Mouse (Mus musculus) liver, embryonic 11.5 days (tissue): ENCODE data around the gene Hist1h1c. TPM values are rescaled to one million over a fixed set of nuclear protein-coding genes. Genes with fewer than 3 reads are reported as not detected.

Experiments used
- ATAC-seq: fragments of 200-750 bp; cut with Nextera tagmentation; replicated peaks from 2 replicates; pipeline ENCODE4 v1.8.0; 2017; ENCODE audit warnings: moderate number of reproducible peaks, mild to moderate bottlenecking, moderate TSS enrichment, moderate library complexity; ENCODE audit not compliant: low FRiP score
- DNase-seq: peaks from one replicate; pipeline ENCODE4 v3.0.0-alpha.2; 2017; ENCODE audit warnings: low spot score
- H3K27ac ChIP-seq: fragments of 300-500 bp; sonication (generic); 2 replicates; pipeline ENCODE4 v1.5.1; 2014; ENCODE audit warnings: mild to moderate bottlenecking, low read depth, low read length, control low read depth
- H3K27me3 ChIP-seq: fragments of 300-500 bp; sonication (generic); replicated peaks from 2 replicates; pipeline ENCODE4 v1.6.1; 2014; ENCODE audit warnings: low read length, mixed read lengths; ENCODE audit not compliant: control insufficient read depth, insufficient read depth
- H3K36me3 ChIP-seq: fragments of 300-500 bp; sonication (generic); 2 replicates; pipeline ENCODE4 v1.6.1; 2014; ENCODE audit warnings: mild to moderate bottlenecking, low read length, moderate library complexity, mixed read lengths; ENCODE audit not compliant: control insufficient read depth, insufficient read depth
- H3K4me1 ChIP-seq: fragments of 300-500 bp; sonication (generic); replicated peaks from 2 replicates; pipeline ENCODE4 v1.6.1; 2014; ENCODE audit warnings: low read length, mixed read lengths; ENCODE audit not compliant: control insufficient read depth, insufficient read depth
- H3K4me2 ChIP-seq: fragments of 300-500 bp; sonication (generic); 2 replicates; pipeline ENCODE4 v1.6.1; 2014; ENCODE audit warnings: mild to moderate bottlenecking, control low read depth, moderate library complexity
- H3K4me3 ChIP-seq: fragments of 300-500 bp; sonication (generic); 2 replicates; pipeline ENCODE4 v1.5.1; 2014; ENCODE audit warnings: low read depth, low read length, control low read depth
- H3K9ac ChIP-seq: fragments of 300-500 bp; sonication (generic); 2 replicates; pipeline ENCODE4 v1.6.1; 2014; ENCODE audit warnings: low read depth, low read length, control low read depth
- H3K9me3 ChIP-seq: fragments of 300-500 bp; sonication (generic); 2 replicates; pipeline ENCODE4 v1.6.1; 2016; ENCODE audit warnings: low read length, inconsistent platforms, mixed read lengths; ENCODE audit not compliant: control insufficient read depth
- whole genome bisulfite sequencing: fragments of 180-500 bp; shearing (Covaris S2); extraction: QIAGEN DNeasy Blood & Tissue Kit; methylation state at CpG from one replicate; pipeline ENCODE4 v1.1.7; 2014; 5-methylcytosine and 5-hydroxymethylcytosine counted together
- polyA plus RNA-seq: library from polyadenylated mRNA; unstranded; fragments of >200 nt; fragmentation: Nextera tagmentation; extraction: Ambion mirVana; gene quantifications from 2 replicates; pipeline ENCODE4 v1.2.1, GENCODE M21; 2014

Hist1h1c gene
- polyA plus RNA-seq, 1 experiment from 2014 or later = 24.2 TPM

- H3K4me2 ChIP-seq = peak overlapping the region; percentile 91
- H3K27ac ChIP-seq = peak overlapping the region; percentile 100
- DNase-seq (peak; percentile 94), ATAC-seq (peak; percentile 85)
- no peaks in the 10 kb centered on the region for H3K9me3 ChIP-seq
- peaks cover 7% of the 10 kb centered on the region for H3K4me1 ChIP-seq
- H3K9ac ChIP-seq = peak overlapping the region; percentile 83
- under 1% methylated on average over 39 of the region's 39 CpGs for WGBS
- H3K36me3 ChIP-seq = no peaks in the 10 kb centered on the region
- H3K4me3 ChIP-seq = peak overlapping the region; percentile 52
- H3K27me3 ChIP-seq = no peaks in the 10 kb centered on the region
Measured at GRCm38 (mm10) chr13:23739069-23739921, 687 bp downstream of the Hist1h1c start.

GRCm38 (mm10) chr13:23739922-23740252 is 1.3 kb downstream of the Hist1h1c start:
- peaks cover 7% of the 10 kb centered on the region for H3K4me1 ChIP-seq
- H3K4me3 ChIP-seq = peak overlapping the region; percentile 52
- H3K36me3 ChIP-seq = no peaks in the 10 kb centered on the region
- no peak for DNase-seq
- peak overlapping the region; percentile 100 for H3K27ac ChIP-seq
- H3K9me3 ChIP-seq = no peaks in the 10 kb centered on the region
- peak overlapping the region; percentile 83 for H3K9ac ChIP-seq
- peak overlapping the region; percentile 91 for H3K4me2 ChIP-seq
- ATAC-seq = no peak
- under 1% methylated on average over 14 of the region's 14 CpGs for WGBS
- no peaks in the 10 kb centered on the region for H3K27me3 ChIP-seq

DNA sequence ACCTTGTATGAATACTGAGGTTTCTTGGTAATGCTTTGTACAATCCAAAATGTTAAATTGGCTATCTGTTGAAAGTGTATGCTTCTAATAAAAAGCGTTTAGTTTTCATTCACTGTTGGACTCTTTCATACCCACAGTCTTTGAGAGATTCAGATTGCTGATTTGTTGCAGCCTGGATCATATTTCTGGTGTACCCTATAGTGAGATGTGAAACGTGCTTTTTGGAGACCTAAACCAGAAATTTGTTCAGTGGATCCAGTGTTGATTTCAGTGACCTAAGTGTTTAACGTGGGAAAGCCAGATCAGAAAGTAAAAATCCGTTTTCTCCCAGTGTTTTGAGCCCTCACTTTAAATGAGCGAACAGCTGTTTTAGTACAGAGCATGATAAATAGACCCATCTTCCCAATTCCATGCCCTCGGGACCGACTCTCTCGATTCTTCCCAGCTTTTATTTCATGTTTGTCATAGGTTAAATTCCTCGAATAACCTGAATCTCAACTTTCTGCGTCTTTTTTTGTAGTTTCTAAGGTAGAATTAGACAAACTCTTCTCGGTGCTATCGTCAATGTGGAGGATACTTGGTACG is 1.7 kb downstream of the Hist1h1c start:
- 23% methylated on average over 13 of the region's 13 CpGs for WGBS
- Histone ChIP-seq H3K27me3 (no peaks in the 10 kb centered on the region), H3K4me3 (peak overlapping the region; percentile 52), H3K9me3 (no peaks in the 10 kb centered on the region), H3K4me2 (peak overlapping the region; percentile 91), H3K36me3 (no peaks in the 10 kb centered on the region), H3K9ac (peak overlapping the region; percentile 83), H3K27ac (peak overlapping the region; percentile 100), H3K4me1 (peaks cover 7% of the 10 kb centered on the region)
- ATAC-seq (no peak), DNase-seq (no peak)

GRCm38 (mm10) chr13:23740910-23741309 is 2.3 kb downstream of the Hist1h1c start:
- WGBS = 32% methylated on average over 5 of the region's 5 CpGs
- H3K4me1 ChIP-seq = peaks cover 7% of the 10 kb centered on the region
- DNase-seq = no peak
- no peaks in the 10 kb centered on the region for H3K9me3 ChIP-seq
- H3K4me2 ChIP-seq = peak overlapping the region; percentile 91
- H3K9ac ChIP-seq = peak overlapping the region; percentile 83; the same call in 1 of the 2 replicates
- H3K27ac ChIP-seq = peak overlapping the region; percentile 100
- no peaks in the 10 kb centered on the region for H3K27me3 ChIP-seq
- peak overlapping the region; percentile 52 for H3K4me3 ChIP-seq
- H3K36me3 ChIP-seq = no peaks in the 10 kb centered on the region
- no peak for ATAC-seq

- no peak for ATAC-seq
- Histone ChIP-seq H3K9ac (peak overlapping the region; percentile 53; the same call in 1 of the 2 replicates), H3K4me2 (peak overlapping the region; percentile 42), H3K9me3 (no peaks in the 10 kb centered on the region), H3K36me3 (no peaks in the 10 kb centered on the region), H3K4me3 (no peak overlapping the region), H3K4me1 (peaks cover 7% of the 10 kb centered on the region), H3K27ac (peak overlapping the region; percentile 74), H3K27me3 (no peaks in the 10 kb centered on the region)
- DNase-seq = no peak
Measured at GRCm38 (mm10) chr13:23742007-23742406, 3.4 kb downstream of the Hist1h1c start.

DNA sequence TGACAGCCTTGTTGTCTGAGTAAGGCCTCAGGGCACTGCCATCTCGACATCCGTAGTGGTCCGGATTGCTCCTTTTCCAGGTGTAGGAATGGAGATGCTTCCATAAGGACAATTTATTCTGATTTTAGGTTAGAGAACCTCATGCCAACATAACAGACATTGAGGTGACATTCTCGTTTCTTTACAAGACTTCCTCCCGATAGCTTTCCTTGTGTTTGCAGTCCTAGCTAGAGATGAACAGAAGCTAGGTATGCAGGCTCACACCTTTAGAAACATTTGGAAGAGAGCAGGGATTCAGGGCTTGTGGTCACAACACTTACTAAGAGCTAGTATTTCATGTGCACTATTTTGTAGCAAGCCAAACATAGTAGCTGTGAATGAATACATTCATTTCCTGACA is 4.6 kb downstream of the Hist1h1c start:
- H3K4me3 ChIP-seq = no peak overlapping the region

DNA sequence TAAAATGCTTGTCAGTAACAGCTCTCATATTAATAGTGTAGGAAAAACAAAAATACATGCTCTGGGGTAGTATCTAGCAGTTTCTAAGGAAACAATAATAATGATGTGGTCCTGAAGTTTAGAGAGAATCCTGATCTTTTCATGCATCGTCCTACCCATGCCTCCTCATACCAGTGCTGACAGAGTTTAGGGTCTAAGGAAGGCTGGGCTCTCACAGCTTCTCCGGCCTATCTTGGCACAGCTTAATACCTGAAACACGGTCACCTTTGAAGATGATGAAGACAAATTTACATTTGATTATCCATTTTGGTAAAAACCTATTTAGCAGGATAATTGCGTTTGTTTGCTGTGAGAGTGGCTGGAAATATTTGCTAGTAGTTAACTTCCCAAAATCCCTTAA is 5.4 kb downstream of the Hist1h1c start:
- Histone ChIP-seq H3K4me1 (peaks cover 18% of the 10 kb centered on the region), H3K36me3 (no peaks in the 10 kb centered on the region), H3K9me3 (no peaks in the 10 kb centered on the region), H3K27ac (peak overlapping the region; percentile 100), H3K9ac (peak overlapping the region; percentile 77), H3K4me3 (peak overlapping the region; percentile 46), H3K27me3 (no peaks in the 10 kb centered on the region), H3K4me2 (peak overlapping the region; percentile 60)
- no peak for ATAC-seq
- no peak for DNase-seq
- 43% methylated on average over 4 of the region's 4 CpGs for WGBS

More for the DNA sequence above, 4.6 kb downstream of the Hist1h1c start:
- Histone ChIP-seq H3K27ac (peak overlapping the region; percentile 79), H3K36me3 (no peaks in the 10 kb centered on the region), H3K9ac (peak overlapping the region; percentile 58), H3K4me2 (peak overlapping the region; percentile 34; the same call in 1 of the 2 replicates), H3K27me3 (no peaks in the 10 kb centered on the region), H3K4me1 (peaks cover 12% of the 10 kb centered on the region), H3K9me3 (no peaks in the 10 kb centered on the region)
- DNase-seq (no peak), ATAC-seq (no peak)
- WGBS = 90% methylated on average over 5 of the region's 5 CpGs

GRCm38 (mm10) chr13:23744421-23745380 is 6.1 kb downstream of the Hist1h1c start:
- WGBS = 3% methylated on average over 13 of the region's 36 CpGs
- Histone ChIP-seq H3K27ac (peak overlapping the region; percentile 100), H3K9me3 (no peaks in the 10 kb centered on the region), H3K4me1 (peaks cover 18% of the 10 kb centered on the region), H3K27me3 (no peaks in the 10 kb centered on the region), H3K36me3 (no peaks in the 10 kb centered on the region), H3K4me2 (peak overlapping the region; percentile 60), H3K4me3 (peak overlapping the region; percentile 46), H3K9ac (peak overlapping the region; percentile 77)
- ATAC-seq = no peak
- DNase-seq = no peak
